Mouse (Mus musculus): ENCODE results near the gene Gm7075.

DNA sequence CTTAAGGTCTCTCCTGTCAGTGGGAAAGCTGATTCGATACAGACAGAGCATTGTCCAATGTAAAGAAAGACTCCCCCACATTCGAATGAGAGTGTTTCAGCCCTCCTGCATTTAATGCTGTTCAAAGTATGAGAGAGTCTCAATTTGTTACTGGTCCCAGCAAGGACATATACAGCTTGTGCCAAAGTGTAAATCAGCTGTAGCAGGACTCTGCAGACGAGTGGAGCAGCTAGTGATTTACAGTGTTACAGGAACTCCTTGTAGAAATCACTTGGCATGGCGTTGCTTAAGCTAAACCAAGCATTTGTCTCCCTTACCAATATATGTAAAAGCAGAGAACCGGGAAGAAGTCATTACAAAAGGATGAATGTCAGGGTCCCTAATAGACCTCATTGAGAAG is 39.3 kb upstream of the Gm7075 start:
- no peak for TF ChIP-seq CTCF (IDR thresholded peaks at IDR 0.05; ENCODE audit: control insufficient read depth, insufficient read depth, insufficient replicate concordance, low read depth, low read length)
- no peak for TF ChIP-seq POLR2A (IDR thresholded peaks at IDR 0.05; ENCODE audit: control insufficient read depth, low read depth, low read length)
